In the genomic region with DNA sequence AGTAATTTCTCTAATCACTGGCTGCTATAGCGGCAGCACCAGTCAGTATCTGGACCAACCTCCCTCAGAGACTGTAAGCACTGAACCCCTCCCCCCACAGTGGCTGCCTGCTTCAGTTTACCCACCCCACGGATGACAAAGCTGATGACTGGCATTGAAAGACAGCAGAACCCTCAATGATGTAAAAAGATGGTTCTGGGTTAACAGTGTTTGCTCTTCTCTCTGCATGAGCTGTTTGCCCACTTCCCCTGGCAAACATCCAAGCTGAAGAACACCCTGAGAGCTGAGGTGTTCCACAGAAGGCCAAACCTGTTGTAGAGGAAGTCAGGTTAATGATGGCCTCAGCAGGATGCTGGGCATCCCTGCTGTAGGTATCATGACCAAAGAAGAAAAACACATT, we compare ENCODE assay signal across 10 mouse cellular contexts. TPM values are rescaled to one million over a fixed set of nuclear protein-coding genes. Genes with fewer than 3 reads are reported as not detected.
DNase-seq lines count a peak whose midpoint lies in the region; ATAC-seq lines count a peak whose summit lies in the region.
"Had no signal": no experiment of that assay in that cellular context is flagged by ENCODE, and none has a peak within 500 bp of the region (broad histone marks: within the 10 kb centered on the region; RNA-seq: fewer than 3 reads in every experiment).

No protein-coding gene starts in this region.

- 0 out of 2 replicates have a peak overlapping the region, but pooled peaks have one; percentile 6 for H3K9ac ChIP-seq in liver, embryonic 13.5 days
- H3K9ac ChIP-seq in liver, embryonic 11.5 days (ENCODE audit: low read depth, low read length), result no peak overlapping the region
- no peak overlapping the region for H3K9ac ChIP-seq in forebrain, embryonic 11.5 days (ENCODE audit: low read length)
- H3K9ac ChIP-seq: embryonic facial prominence, embryonic 15.5 days had no signal

- 42% methylated on average over 2 of the region's 2 CpGs for WGBS in liver, embryonic 13.5 days (ENCODE audit: insufficient replicate concordance)
- 34% methylated on average over 2 of the region's 2 CpGs for WGBS in liver, embryonic 11.5 days
- WGBS in forebrain, embryonic 11.5 days, result 60% methylated on average over 2 of the region's 2 CpGs

- no peaks in the 10 kb centered on the region for H3K27me3 ChIP-seq in liver, embryonic 13.5 days
- H3K27me3 ChIP-seq in liver, embryonic 11.5 days (replicated peaks; ENCODE audit: control insufficient read depth, insufficient read depth, low read length), result no peaks in the 10 kb centered on the region
- H3K27me3 ChIP-seq in splenic B cell, adult 2 months (ENCODE audit: control insufficient read depth, insufficient read depth, low read length, poor library complexity, severe bottlenecking), result no peaks in the 10 kb centered on the region
- H3K27me3 ChIP-seq in forebrain, embryonic 11.5 days (ENCODE audit: control insufficient read depth, insufficient read depth, low read length), result no peaks in the 10 kb centered on the region
- H3K27me3 ChIP-seq: embryonic facial prominence, embryonic 15.5 days had no signal

- H3K27ac ChIP-seq in liver, embryonic 13.5 days, result no peak overlapping the region
- H3K27ac ChIP-seq in liver, embryonic 11.5 days (ENCODE audit: low read depth, low read length), result no peak overlapping the region
- no peak overlapping the region for H3K27ac ChIP-seq in forebrain, embryonic 11.5 days (ENCODE audit: low read depth, low read length)
- H3K27ac ChIP-seq: embryonic facial prominence, embryonic 15.5 days had no signal

- H3K4me1 ChIP-seq in liver, embryonic 13.5 days (replicated peaks), result peaks cover 14% of the 10 kb centered on the region
- H3K4me1 ChIP-seq in liver, embryonic 11.5 days (replicated peaks; ENCODE audit: control insufficient read depth, insufficient read depth, low read length), result peaks cover 5% of the 10 kb centered on the region; the same call in 1 of the 2 replicates
- H3K4me1 ChIP-seq in forebrain, embryonic 11.5 days (replicated peaks; ENCODE audit: control insufficient read depth, insufficient read depth, low read length), result no peaks in the 10 kb centered on the region

- DNase-seq in liver, embryonic 13.5 days, result no peak
- no peak for DNase-seq in liver, embryonic 11.5 days (ENCODE audit: low spot score)
- peak; percentile 80 for DNase-seq in T-cell, adult 2 months (ENCODE audit: low spot score)
- DNase-seq in cerebellum, postnatal 25 days, result peak; percentile 70
- peak; percentile 90 for DNase-seq in splenic B cell, adult 2 months (ENCODE audit: low read depth, low spot score)
- no peak for DNase-seq in ovary, postnatal 36 days (ENCODE audit: low spot score)
- DNase-seq in frontal cortex, adult 2 months (ENCODE audit: extremely low spot score in 1 of 2, low spot score in 1 of 2), result no peak
- no peak for DNase-seq in forebrain, embryonic 11.5 days (ENCODE audit: low spot score)
- DNase-seq: kidney, postnatal 14 days had no signal

- no peak overlapping the region for H3K4me2 ChIP-seq in liver, embryonic 13.5 days
- no peak overlapping the region for H3K4me2 ChIP-seq in liver, embryonic 11.5 days
- no peak overlapping the region for H3K4me2 ChIP-seq in forebrain, embryonic 11.5 days (ENCODE audit: low read depth, low read length, severe bottlenecking)
- H3K4me2 ChIP-seq: embryonic facial prominence, embryonic 15.5 days had no signal

- H3K4me3 ChIP-seq in liver, embryonic 13.5 days (replicated peaks), result no peak overlapping the region
- H3K4me3 ChIP-seq in liver, embryonic 11.5 days (ENCODE audit: low read depth, low read length), result no peak overlapping the region
- H3K4me3 ChIP-seq in forebrain, embryonic 11.5 days (ENCODE audit: low read depth, low read length), result no peak overlapping the region
- H3K4me3 ChIP-seq: embryonic facial prominence, embryonic 15.5 days had no signal

- no peaks in the 10 kb centered on the region for H3K9me3 ChIP-seq in liver, embryonic 13.5 days (replicated peaks)
- H3K9me3 ChIP-seq in liver, embryonic 11.5 days (ENCODE audit: control insufficient read depth, low read length), result no peaks in the 10 kb centered on the region
- no peaks in the 10 kb centered on the region for H3K9me3 ChIP-seq in forebrain, embryonic 11.5 days (ENCODE audit: control insufficient read depth, low read length)
- H3K9me3 ChIP-seq: embryonic facial prominence, embryonic 15.5 days had no signal

- ATAC-seq in liver, embryonic 13.5 days (ENCODE audit: low read depth), result no peak
- ATAC-seq in liver, embryonic 11.5 days (replicated peaks; ENCODE audit: low FRiP score), result no peak
- no peak for ATAC-seq in forebrain, embryonic 11.5 days (replicated peaks; ENCODE audit: low FRiP score)

- H3K36me3 ChIP-seq in liver, embryonic 13.5 days, result no peaks in the 10 kb centered on the region
- H3K36me3 ChIP-seq in liver, embryonic 11.5 days (ENCODE audit: control insufficient read depth, insufficient read depth, low read length), result no peaks in the 10 kb centered on the region
- no peaks in the 10 kb centered on the region for H3K36me3 ChIP-seq in splenic B cell, adult 2 months (ENCODE audit: control insufficient read depth, insufficient read depth, low read length, poor library complexity, severe bottlenecking)
- no peaks in the 10 kb centered on the region for H3K36me3 ChIP-seq in forebrain, embryonic 11.5 days (ENCODE audit: control insufficient read depth, insufficient read depth, low read length)
- H3K36me3 ChIP-seq: embryonic facial prominence, embryonic 15.5 days had no signal

RNA-seq across cellular contexts. Expression of gene Rpl5, which starts 32.3 kb away (rescaled TPM):
- polyA plus RNA-seq in liver, embryonic 13.5 days (2015; fragmentation: Nextera tagmentation; extraction: Ambion mirVana), result 48.8 and 51.9 TPM in 2 replicates
- 102 and 105 TPM in 2 replicates for polyA plus RNA-seq in liver, embryonic 11.5 days (2014; fragmentation: Nextera tagmentation; extraction: Ambion mirVana)
- polyA plus RNA-seq in frontal cortex, adult 2 months (2012; rRNA removed), result 92.1 and 106 TPM in 2 replicates
- 83.2 and 84.4 TPM in 2 replicates for polyA plus RNA-seq in forebrain, embryonic 11.5 days (2014; fragmentation: Nextera tagmentation; extraction: Ambion mirVana)

RNA-seq across cellular contexts. Expression of gene Fam69a, which starts 54.3 kb away (rescaled TPM):
- polyA plus RNA-seq in liver, embryonic 13.5 days (2015; fragmentation: Nextera tagmentation; extraction: Ambion mirVana), result 11.3 and 11.6 TPM in 2 replicates
- 19.5 and 20.6 TPM in 2 replicates for polyA plus RNA-seq in liver, embryonic 11.5 days (2014; fragmentation: Nextera tagmentation; extraction: Ambion mirVana)
- polyA plus RNA-seq in frontal cortex, adult 2 months (2012; rRNA removed), result 16.8 and 17.9 TPM in 2 replicates
- polyA plus RNA-seq in forebrain, embryonic 11.5 days (2014; fragmentation: Nextera tagmentation; extraction: Ambion mirVana), result 18.1 and 21.7 TPM in 2 replicates

RNA-seq across cellular contexts. Expression of gene Evi5, which starts 57.6 kb away (rescaled TPM):
- 51.3 and 55.5 TPM in 2 replicates for polyA plus RNA-seq in liver, embryonic 13.5 days (2015; fragmentation: Nextera tagmentation; extraction: Ambion mirVana)
- 42.3 and 48.3 TPM in 2 replicates for polyA plus RNA-seq in liver, embryonic 11.5 days (2014; fragmentation: Nextera tagmentation; extraction: Ambion mirVana)
- polyA plus RNA-seq in frontal cortex, adult 2 months (2012; rRNA removed), result 58.0 and 71.1 TPM in 2 replicates
- polyA plus RNA-seq in forebrain, embryonic 11.5 days (2014; fragmentation: Nextera tagmentation; extraction: Ambion mirVana), result 48.6 and 50.7 TPM in 2 replicates

Comparison
In these comparisons a context has a peak if more than half of its experiments do, and no peak if none do; other contexts are left out.
1. DNase-seq: peak in T-cell, adult 2 months (single experiment), cerebellum, postnatal 25 days (2 of 2) and splenic B cell, adult 2 months (single experiment); none in liver, embryonic 13.5 days (single experiment), liver, embryonic 11.5 days (single experiment), ovary, postnatal 36 days (single experiment), frontal cortex, adult 2 months (0 of 2) and forebrain, embryonic 11.5 days (single experiment).